Mouse (Mus musculus): ENCODE results near the gene Chst1.

The Chst1 gene

GRCm38 (mm10) chr2:92608810-92609581 is 9.5 kb downstream of the Chst1 start:
- peak; percentile 63 for DNase-seq (ENCODE audit: extremely low spot score, low read depth, low spot score)

GRCm38 (mm10) chr2:92609704-92610379 is 10.3 kb downstream of the Chst1 start:
- DNase-seq (ENCODE audit: extremely low spot score, low read depth, low spot score) = no peak

- no peak for DNase-seq (ENCODE audit: extremely low spot score, low read depth, low spot score)
Observed at GRCm38 (mm10) chr2:92613645-92614044, 14.1 kb downstream of the Chst1 start.

- DNase-seq (ENCODE audit: extremely low spot score, low read depth, low spot score) = no peak
Observed at GRCm38 (mm10) chr2:92614106-92614505, 14.6 kb downstream of the Chst1 start.

- DNase-seq (ENCODE audit: extremely low spot score, low read depth, low spot score) = no peak
Observed at GRCm38 (mm10) chr2:92617077-92617756, 17.7 kb downstream of the Chst1 start.

- DNase-seq (ENCODE audit: extremely low spot score, low read depth, low spot score) = no peak
Observed at GRCm38 (mm10) chr2:92618016-92618415, 18.5 kb downstream of the Chst1 start.

- DNase-seq (ENCODE audit: extremely low spot score, low read depth, low spot score) = no peak
Observed at GRCm38 (mm10) chr2:92627633-92628032, 28.1 kb downstream of the Chst1 start.

- no peak for DNase-seq (ENCODE audit: extremely low spot score, low read depth, low spot score)
Observed at GRCm38 (mm10) chr2:92630799-92631198, 31.3 kb downstream of the Chst1 start.

- no peak for DNase-seq (ENCODE audit: extremely low spot score, low read depth, low spot score)
Observed at GRCm38 (mm10) chr2:92632027-92632426, 32.5 kb downstream of the Chst1 start.

- DNase-seq (ENCODE audit: extremely low spot score, low read depth, low spot score) = no peak
Observed at GRCm38 (mm10) chr2:92640555-92640954, 41.0 kb downstream of the Chst1 start.

GRCm38 (mm10) chr2:92645282-92646037 is 46.0 kb downstream of the Chst1 start:
- DNase-seq (ENCODE audit: extremely low spot score, low read depth, low spot score) = no peak

- DNase-seq (ENCODE audit: extremely low spot score, low read depth, low spot score) = no peak
Observed at GRCm38 (mm10) chr2:92649154-92649801, 49.8 kb downstream of the Chst1 start.

GRCm38 (mm10) chr2:92650428-92650827 is 50.9 kb downstream of the Chst1 start:
- no peak for DNase-seq (ENCODE audit: extremely low spot score, low read depth, low spot score)

- no peak for DNase-seq (ENCODE audit: extremely low spot score, low read depth, low spot score)
Observed at GRCm38 (mm10) chr2:92651294-92651816, 51.8 kb downstream of the Chst1 start.

- no peak for DNase-seq (ENCODE audit: extremely low spot score, low read depth, low spot score)
Observed at GRCm38 (mm10) chr2:92657189-92657588, 57.7 kb downstream of the Chst1 start.

- no peak for DNase-seq (ENCODE audit: extremely low spot score, low read depth, low spot score)
Observed at GRCm38 (mm10) chr2:92658293-92659150, 59.0 kb downstream of the Chst1 start.

- DNase-seq (ENCODE audit: extremely low spot score, low read depth, low spot score) = no peak
Observed at GRCm38 (mm10) chr2:92659491-92660035, 60.1 kb downstream of the Chst1 start.

GRCm38 (mm10) chr2:92662534-92663068 is 63.1 kb downstream of the Chst1 start:
- no peak for DNase-seq (ENCODE audit: extremely low spot score, low read depth, low spot score)

Measured in hindlimb bud, embryonic 11.5 days (tissue).